25 mouse cellular contexts compared by ENCODE assay signal in genomic region chr11:93847342-93847741, GRCm38 (mm10). TPM values are rescaled to one million over a fixed set of nuclear protein-coding genes. Genes with fewer than 3 reads are reported as not detected.
A peak's percentile ranks its signal among the peaks of the same experiment; 100 is the strongest.
DNase-seq lines count a peak whose midpoint lies in the region; ATAC-seq and TF ChIP-seq lines count a peak whose summit lies in the region.
"Had no signal": no experiment of that assay in that cellular context is flagged by ENCODE, and none has a peak within 500 bp of the region (broad histone marks: within the 10 kb centered on the region; RNA-seq: fewer than 3 reads in every experiment).

No protein-coding gene starts in this region.

- H3K9me3 ChIP-seq in hindbrain, embryonic 11.5 days (ENCODE audit: control insufficient read depth, low read length), result no peaks in the 10 kb centered on the region
- H3K9me3 ChIP-seq in hindbrain, postnatal 0 days (ENCODE audit: low read length), result no peaks in the 10 kb centered on the region
- no peaks in the 10 kb centered on the region for H3K9me3 ChIP-seq in CH12.LX (replicated peaks; ENCODE audit: low read length)
- H3K9me3 ChIP-seq: forebrain, embryonic 15.5 days; heart, embryonic 12.5 days; heart, embryonic 15.5 days; hindbrain, embryonic 13.5 days had no signal

- no peak for TF ChIP-seq RAD21 in CH12.LX (IDR thresholded peaks at IDR 0.05; ENCODE audit: low read depth, low read length)

- H3K27me3 ChIP-seq in hindbrain, embryonic 11.5 days (ENCODE audit: control insufficient read depth, insufficient read depth, low read length), result no peaks in the 10 kb centered on the region
- H3K27me3 ChIP-seq in hindbrain, postnatal 0 days (ENCODE audit: insufficient read depth, low read length), result no peaks in the 10 kb centered on the region
- H3K27me3 ChIP-seq in CH12.LX (replicated peaks), result peaks cover 1% of the 10 kb centered on the region
- H3K27me3 ChIP-seq: forebrain, embryonic 15.5 days; heart, embryonic 12.5 days; heart, embryonic 15.5 days; hindbrain, embryonic 13.5 days had no signal

- no peak for ATAC-seq in hindbrain, embryonic 11.5 days (ENCODE audit: low FRiP score)
- no peak for ATAC-seq in hindbrain, postnatal 0 days
- ATAC-seq: forebrain, embryonic 15.5 days; hindbrain, embryonic 16.5 days; inflammation-experienced regulatory T-cells, adult 6 months; intestine, embryonic 16.5 days had no signal

- TF ChIP-seq CTCF in hindbrain, postnatal 0 days (IDR thresholded peaks at IDR 0.05; ENCODE audit: low read depth), result no peak
- no peak for TF ChIP-seq CTCF in CH12.LX (conservative IDR thresholded peaks at IDR 0.05 in 1 of 2, IDR thresholded peaks at IDR 0.05 in 1 of 2; ENCODE audit: low read depth in 2 of 2, low read length in 2 of 2)

- H3K4me1 ChIP-seq in hindbrain, embryonic 11.5 days (replicated peaks; ENCODE audit: control insufficient read depth, insufficient read depth, low read length), result no peaks in the 10 kb centered on the region
- H3K4me1 ChIP-seq in hindbrain, postnatal 0 days (ENCODE audit: insufficient read depth, low read length), result no peaks in the 10 kb centered on the region
- H3K4me1 ChIP-seq in CH12.LX (ENCODE audit: control insufficient read depth in 1 of 2, insufficient read depth in 2 of 2), result peaks cover 4 to 16% of the 10 kb centered on the region in 2 experiments
- H3K4me1 ChIP-seq: forebrain, embryonic 15.5 days; heart, embryonic 12.5 days; heart, embryonic 15.5 days had no signal

- in situ Hi-C loops in CH12.LX (cut with MboI; ENCODE audit: low pct_ligation_motif_present, low pct_unique_long_range_greater_than_20kb, low sequenced_read_pairs), result no loop called here

- H3K27ac ChIP-seq in hindbrain, embryonic 11.5 days (ENCODE audit: low read depth, low read length), result no peak overlapping the region
- no peak overlapping the region for H3K27ac ChIP-seq in hindbrain, postnatal 0 days
- no peak overlapping the region for H3K27ac ChIP-seq in CH12.LX (ENCODE audit: insufficient read depth, low read depth)
- H3K27ac ChIP-seq: forebrain, embryonic 15.5 days; heart, embryonic 15.5 days; hindbrain, embryonic 13.5 days had no signal

- H3K4me2 ChIP-seq in hindbrain, embryonic 11.5 days (replicated peaks; ENCODE audit: low read depth, low read length), result no peak overlapping the region
- H3K4me2 ChIP-seq in hindbrain, postnatal 0 days (ENCODE audit: low read depth, low read length), result no peak overlapping the region
- H3K4me2 ChIP-seq in CH12.LX (ENCODE audit: insufficient read depth, low read depth, poor library complexity, severe bottlenecking), result no peak overlapping the region
- H3K4me2 ChIP-seq: forebrain, embryonic 15.5 days; heart, embryonic 12.5 days; heart, embryonic 15.5 days; hindbrain, embryonic 13.5 days had no signal

- H3K36me3 ChIP-seq in hindbrain, embryonic 11.5 days (ENCODE audit: control insufficient read depth, insufficient read depth, low read length), result no peaks in the 10 kb centered on the region
- H3K36me3 ChIP-seq in hindbrain, postnatal 0 days (ENCODE audit: insufficient read depth, low read length), result no peaks in the 10 kb centered on the region
- H3K36me3 ChIP-seq in CH12.LX (replicated peaks in 1 of 2; ENCODE audit: control insufficient read depth in 1 of 2, insufficient read depth in 1 of 2, low read length in 1 of 2), result no peaks in the 10 kb centered on the region
- H3K36me3 ChIP-seq: forebrain, embryonic 15.5 days; heart, embryonic 12.5 days; heart, embryonic 15.5 days; hindbrain, embryonic 13.5 days had no signal

- WGBS in hindbrain, embryonic 11.5 days, result 6% methylated on average over 2 of the region's 2 CpGs
- 16% methylated on average over 2 of the region's 2 CpGs for whole genome bisulfite sequencing in hindbrain, postnatal 0 days

- H3K9ac ChIP-seq in hindbrain, embryonic 11.5 days (ENCODE audit: low read depth, low read length), result no peak overlapping the region
- H3K9ac ChIP-seq in hindbrain, postnatal 0 days (replicated peaks; ENCODE audit: low read length), result no peak overlapping the region
- H3K9ac ChIP-seq in CH12.LX (ENCODE audit: insufficient read depth, low read depth), result no peak overlapping the region
- H3K9ac ChIP-seq: forebrain, embryonic 15.5 days; heart, embryonic 12.5 days; heart, embryonic 15.5 days; hindbrain, embryonic 13.5 days had no signal

- dilution Hi-C loops in CH12.LX (cut with MboI; ENCODE audit: extremely low pct_ligation_motif_present, extremely low pct_unique_long_range_greater_than_20kb, low sequenced_read_pairs), result no loop called here

- no peaks in the 10 kb centered on the region for H3K79me2 ChIP-seq in CH12.LX (replicated peaks; ENCODE audit: control insufficient read depth, extremely low read depth, insufficient read depth, poor library complexity, severe bottlenecking)

- H3K4me3 ChIP-seq in hindbrain, embryonic 11.5 days (ENCODE audit: low read depth, low read length), result no peak overlapping the region
- no peak overlapping the region for H3K4me3 ChIP-seq in hindbrain, postnatal 0 days (ENCODE audit: low read length)
- no peak overlapping the region for H3K4me3 ChIP-seq in CH12.LX (replicated peaks in 1 of 3; ENCODE audit: low read depth in 2 of 3, low read length in 2 of 3, poor library complexity in 1 of 3)
- H3K4me3 ChIP-seq: forebrain, embryonic 15.5 days; heart, embryonic 12.5 days; heart, embryonic 15.5 days; hindbrain, embryonic 13.5 days had no signal

- no peak for TF ChIP-seq POLR2A in CH12.LX (IDR thresholded peaks at IDR 0.05; ENCODE audit: low read depth, low read length)

- DNase-seq in embryo, embryonic 11 days, result peak; percentile 14
- DNase-seq in embryo, embryonic 10 days (ENCODE audit: low spot score), result no peak
- peak; percentile 14 for DNase-seq in hindbrain, embryonic 11.5 days (ENCODE audit: low spot score)
- DNase-seq in hindbrain, postnatal 0 days (ENCODE audit: low spot score), result no peak
- DNase-seq in CH12.LX (ENCODE audit: extremely low read depth), result peak; percentile 59
- DNase-seq in mesoderm, embryonic 11.5 days (ENCODE audit: low read depth, low spot score), result peak; percentile 4
- no peak for DNase-seq in urinary bladder, postnatal 10 days (ENCODE audit: low spot score)
- DNase-seq: adrenal gland, adult 2 months; adrenal gland, postnatal 14 days; B cell, adult 2 months; cerebellum, adult 11-12 months; cerebellum, adult 8-10 months; cerebellum, postnatal 10 days; cerebellum, postnatal 36 days; gastrocnemius, postnatal 25 days; heart, adult 18-20 months; heart, postnatal 10 days; heart, postnatal 36 days had no signal

- peak; percentile 77 for TF ChIP-seq EP300 in CH12.LX (IDR thresholded peaks at IDR 0.05; ENCODE audit: low read length)

TF ChIP-seq in CH12.LX, 34 proteins besides CTCF, POLR2A, EP300 and RAD21:
- no peak for TF ChIP-seq ZC3H11A (IDR thresholded peaks at IDR 0.05; ENCODE audit: low read depth, low read length)
- TF ChIP-seq IRF4 (IDR thresholded peaks at IDR 0.05; ENCODE audit: low read depth, low read length), result peak; percentile 58
- TF ChIP-seq ZKSCAN1 (IDR thresholded peaks at IDR 0.05; ENCODE audit: borderline replicate concordance, low read depth, low read length), result no peak

RNA-seq across cellular contexts. Expression of gene Utp18, which starts 38.2 kb away (rescaled TPM):
- polyA plus RNA-seq in hindbrain, embryonic 11.5 days (2014; fragmentation: Nextera tagmentation; extraction: Ambion mirVana), result 48.3 and 50.7 TPM in 2 replicates
- 24.4 and 25.3 TPM in 2 replicates for total RNA-seq in hindbrain, postnatal 0 days (2014; rRNA removed)
- polyA plus RNA-seq in hindbrain, postnatal 0 days (2015; fragmentation: Nextera tagmentation; extraction: Ambion mirVana), result 21.1 and 22.5 TPM in 2 replicates
- 61.8 and 76.0 TPM in 2 replicates for total RNA-seq in CH12.LX (2012; rRNA removed)
- total RNA-seq in CH12.LX (2014; rRNA removed), result 132 and 153 TPM in 2 replicates
- polyA plus RNA-seq in CH12.LX (2012; ENCODE audit: insufficient read length, low read depth), result 93.9 and 117 TPM in 2 replicates

RNA-seq across cellular contexts. Expression of gene Mbtd1, which starts 38.3 kb away (rescaled TPM):
- polyA plus RNA-seq in hindbrain, embryonic 11.5 days (2014; fragmentation: Nextera tagmentation; extraction: Ambion mirVana), result 30.1 and 37.6 TPM in 2 replicates
- 15.6 and 19.1 TPM in 2 replicates for total RNA-seq in hindbrain, postnatal 0 days (2014; rRNA removed)
- 13.8 and 14.7 TPM in 2 replicates for polyA plus RNA-seq in hindbrain, postnatal 0 days (2015; fragmentation: Nextera tagmentation; extraction: Ambion mirVana)
- total RNA-seq in CH12.LX (2012; rRNA removed) (19.9 TPM in 2 replicates), CH12.LX (2014; rRNA removed) (20.5 and 21.5 TPM in 2 replicates)
- polyA plus RNA-seq in CH12.LX (2012; ENCODE audit: insufficient read length, low read depth), result 46.5 and 50.1 TPM in 2 replicates

Comparison
In these comparisons a context has a peak if more than half of its experiments do, and no peak if none do; other contexts are left out.
1. DNase-seq: peak in embryo, embryonic 11 days (single experiment), hindbrain, embryonic 11.5 days (single experiment), CH12.LX (single experiment) and mesoderm, embryonic 11.5 days (single experiment); none in embryo, embryonic 10 days (single experiment), hindbrain, postnatal 0 days (single experiment) and urinary bladder, postnatal 10 days (single experiment).